Mouse (Mus musculus) midbrain, embryonic 11.5 days (tissue): ENCODE results near the gene Colgalt1. TPM values are rescaled to one million over a fixed set of nuclear protein-coding genes. Genes with fewer than 3 reads are reported as not detected.

Experiments
- ATAC-seq: fragments of 200-750 bp; cut with Nextera tagmentation; 2 replicates; pipeline ENCODE4 v1.8.0; 2017; ENCODE audit warnings: moderate TSS enrichment, moderate library complexity; ENCODE audit not compliant: low FRiP score
- DNase-seq: peaks from one replicate; pipeline ENCODE4 v3.0.0; 2015; ENCODE audit warnings: low spot score; ENCODE audit errors: missing footprints
- H3K27ac ChIP-seq: fragments of 300-500 bp; sonication (generic); 2 replicates; pipeline ENCODE4 v1.5.1; 2014; ENCODE audit warnings: low read depth, low read length
- H3K27me3 ChIP-seq: fragments of 300-500 bp; sonication (generic); 2 replicates; pipeline ENCODE4 v1.6.1; 2014; ENCODE audit warnings: mild to moderate bottlenecking, low read length, moderate library complexity, mixed read lengths; ENCODE audit not compliant: control insufficient read depth, insufficient read depth
- H3K36me3 ChIP-seq: fragments of 300-500 bp; sonication (generic); 2 replicates; pipeline ENCODE4 v1.6.1; 2014; ENCODE audit warnings: mild to moderate bottlenecking, low read length, moderate library complexity, mixed read lengths; ENCODE audit not compliant: control insufficient read depth, insufficient read depth
- H3K4me1 ChIP-seq: fragments of 300-500 bp; sonication (generic); 2 replicates; pipeline ENCODE4 v1.6.1; 2014; ENCODE audit warnings: low read length; ENCODE audit not compliant: control insufficient read depth, insufficient read depth
- H3K4me2 ChIP-seq: fragments of 300-500 bp; sonication (generic); 2 replicates; pipeline ENCODE4 v1.6.1; 2014; ENCODE audit warnings: mild to moderate bottlenecking, moderate library complexity
- H3K4me3 ChIP-seq: fragments of 300-500 bp; sonication (generic); 2 replicates; pipeline ENCODE4 v1.5.1; 2014; ENCODE audit warnings: low read depth, low read length
- H3K9ac ChIP-seq: fragments of 300-500 bp; sonication (generic); 2 replicates; pipeline ENCODE4 v1.6.1; 2014; ENCODE audit warnings: low read length
- H3K9me3 ChIP-seq: fragments of 300-500 bp; sonication (generic); 2 replicates; pipeline ENCODE4 v1.6.1; 2016; ENCODE audit warnings: low read length; ENCODE audit not compliant: control insufficient read depth
- WGBS: fragments of 180-500 bp; shearing (Covaris S2); extraction: QIAGEN DNeasy Blood & Tissue Kit; methylation state at CpG from one replicate; pipeline ENCODE4 v1.1.7; 2014; 5-methylcytosine and 5-hydroxymethylcytosine counted together
- polyA plus RNA-seq: library from polyadenylated mRNA; unstranded; fragments of >200 nt; fragmentation: Nextera tagmentation; extraction: Ambion mirVana; gene quantifications from 2 replicates; pipeline ENCODE4 v1.2.1, GENCODE M21; 2014

The Colgalt1 gene
- polyA plus RNA-seq, 1 experiment from 2014 or later: 42.8 TPM

DNA sequence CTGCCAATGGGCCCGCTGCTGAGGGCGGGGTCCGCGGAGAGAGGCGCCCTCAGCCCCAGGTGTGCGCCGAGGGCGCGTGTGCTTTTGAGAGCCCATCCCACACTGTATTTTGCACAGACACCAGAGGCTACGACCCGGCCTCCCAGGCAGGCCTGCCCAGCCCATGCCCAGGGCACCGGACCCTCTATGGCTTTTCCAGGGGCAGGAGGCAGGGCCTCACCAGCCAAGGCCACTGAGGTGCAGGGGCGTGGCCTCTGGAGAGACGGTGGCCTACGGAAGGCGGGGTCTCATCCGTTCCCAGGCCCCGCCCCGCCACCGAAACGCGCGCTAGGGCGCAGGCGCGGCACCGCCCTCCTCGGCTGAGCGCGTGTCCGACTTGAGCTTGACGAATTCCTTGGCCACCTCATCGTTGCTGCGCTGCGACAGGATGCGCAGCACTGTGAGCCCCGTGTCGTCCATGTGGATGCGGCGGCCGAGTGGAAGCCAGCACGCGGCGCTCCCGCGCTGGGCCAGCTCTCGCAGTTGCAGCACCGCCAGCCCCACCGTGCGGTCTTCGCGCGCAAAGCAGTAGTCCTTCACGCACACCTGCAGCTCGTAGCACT is 18.4 kb downstream of the Colgalt1 start:
- peak; percentile 91 for ATAC-seq
- Histone ChIP-seq H3K27ac (no peak overlapping the region), H3K9me3 (peaks cover 6% of the 10 kb centered on the region; the same call in 1 of the 2 replicates), H3K9ac (peak overlapping the region; percentile 74), H3K4me2 (peak overlapping the region; percentile 91), H3K36me3 (peaks cover 4% of the 10 kb centered on the region), H3K4me1 (peaks cover 11% of the 10 kb centered on the region), H3K27me3 (peaks cover 31% of the 10 kb centered on the region), H3K4me3 (peak overlapping the region; percentile 43)
- DNase-seq: peak; percentile 99
- WGBS: under 1% methylated on average over 55 of the region's 55 CpGs

GRCm38 (mm10) chr8:71629781-71630212 is 19.0 kb downstream of the Colgalt1 start:
- H3K4me1 ChIP-seq: peaks cover 11% of the 10 kb centered on the region
- H3K4me3 ChIP-seq: peak overlapping the region; percentile 43
- no peaks in the 10 kb centered on the region; the same call in 1 of the 2 replicates for H3K36me3 ChIP-seq
- peaks cover 6% of the 10 kb centered on the region; the same call in 1 of the 2 replicates for H3K9me3 ChIP-seq
- 4% methylated on average over 25 of the region's 25 CpGs for WGBS
- peak overlapping the region; percentile 91 for H3K4me2 ChIP-seq
- no peak overlapping the region for H3K27ac ChIP-seq
- DNase-seq (no peak), ATAC-seq (peak; percentile 45)
- peak overlapping the region; percentile 47 for H3K9ac ChIP-seq
- peaks cover 32% of the 10 kb centered on the region for H3K27me3 ChIP-seq

- Histone ChIP-seq H3K36me3 (no peaks in the 10 kb centered on the region), H3K27ac (no peak overlapping the region), H3K4me1 (peaks cover 11% of the 10 kb centered on the region), H3K4me3 (no peak overlapping the region), H3K9ac (no peak overlapping the region), H3K9me3 (peaks cover 6% of the 10 kb centered on the region; the same call in 1 of the 2 replicates), H3K4me2 (no peak overlapping the region), H3K27me3 (peaks cover 36% of the 10 kb centered on the region)
- ATAC-seq (no peak), DNase-seq (no peak)
- 92% methylated on average over 6 of the region's 6 CpGs for WGBS
Observed at GRCm38 (mm10) chr8:71630761-71631160, 20.0 kb downstream of the Colgalt1 start.

GRCm38 (mm10) chr8:71631897-71632296 is 21.1 kb downstream of the Colgalt1 start:
- H3K4me1 ChIP-seq: peaks cover 11% of the 10 kb centered on the region
- H3K27me3 ChIP-seq: peaks cover 36% of the 10 kb centered on the region
- 63% methylated on average over 2 of the region's 2 CpGs for WGBS

DNA sequence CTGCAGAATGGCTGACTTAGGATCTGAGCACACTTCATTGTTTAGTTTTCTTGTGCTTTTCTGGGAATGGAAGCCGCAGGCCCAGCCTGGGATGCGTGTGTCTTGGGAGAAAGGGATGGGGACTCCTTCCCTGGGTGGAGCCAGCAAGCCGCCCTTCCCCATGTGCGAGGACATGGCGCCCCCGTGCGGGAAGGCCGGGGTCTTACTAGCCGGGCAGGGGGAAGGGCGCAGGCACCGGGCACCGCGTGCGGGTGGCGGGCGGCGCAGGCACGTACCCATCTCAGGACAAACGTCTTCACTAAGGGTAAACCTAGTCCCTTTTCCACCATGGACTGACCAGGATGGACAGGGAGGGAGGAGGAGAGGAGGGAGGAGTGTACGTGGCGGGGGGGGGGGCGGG is 22.4 kb downstream of the Colgalt1 start:
- H3K4me1 ChIP-seq: peaks cover 11% of the 10 kb centered on the region
- H3K27ac ChIP-seq: no peak overlapping the region
- WGBS: 7% methylated on average over 18 of the region's 22 CpGs
- H3K9me3 ChIP-seq: peaks cover 6% of the 10 kb centered on the region; the same call in 1 of the 2 replicates
- no peak overlapping the region for H3K9ac ChIP-seq
- no peak overlapping the region for H3K4me3 ChIP-seq
- no peak overlapping the region for H3K4me2 ChIP-seq
- no peaks in the 10 kb centered on the region for H3K36me3 ChIP-seq
- H3K27me3 ChIP-seq: peaks cover 36% of the 10 kb centered on the region
- no peak for ATAC-seq
- peak; percentile 88 for DNase-seq

More at GRCm38 (mm10) chr8:71631897-71632296, 21.1 kb downstream of the Colgalt1 start:
- no peak overlapping the region for H3K27ac ChIP-seq
- peaks cover 6% of the 10 kb centered on the region; the same call in 1 of the 2 replicates for H3K9me3 ChIP-seq
- H3K9ac ChIP-seq: no peak overlapping the region
- no peak for DNase-seq
- no peaks in the 10 kb centered on the region for H3K36me3 ChIP-seq
- no peak for ATAC-seq
- H3K4me2 ChIP-seq: no peak overlapping the region
- H3K4me3 ChIP-seq: no peak overlapping the region

- ATAC-seq (peak; percentile 57), DNase-seq (peak; percentile 93)
- H3K9me3 ChIP-seq: peaks cover 6% of the 10 kb centered on the region; the same call in 1 of the 2 replicates
- peaks cover 36% of the 10 kb centered on the region for H3K27me3 ChIP-seq
- no peak overlapping the region for H3K4me3 ChIP-seq
- WGBS: 3% methylated on average over 26 of the region's 26 CpGs
- no peak overlapping the region; the same call in 1 of the 2 replicates for H3K27ac ChIP-seq
- H3K36me3 ChIP-seq: no peaks in the 10 kb centered on the region
- peak overlapping the region; percentile 34 for H3K4me2 ChIP-seq
- H3K9ac ChIP-seq: peak overlapping the region; percentile 33; the same call in 1 of the 2 replicates
- peaks cover 7% of the 10 kb centered on the region for H3K4me1 ChIP-seq
Observed at GRCm38 (mm10) chr8:71633981-71634667, 23.3 kb downstream of the Colgalt1 start.

DNA sequence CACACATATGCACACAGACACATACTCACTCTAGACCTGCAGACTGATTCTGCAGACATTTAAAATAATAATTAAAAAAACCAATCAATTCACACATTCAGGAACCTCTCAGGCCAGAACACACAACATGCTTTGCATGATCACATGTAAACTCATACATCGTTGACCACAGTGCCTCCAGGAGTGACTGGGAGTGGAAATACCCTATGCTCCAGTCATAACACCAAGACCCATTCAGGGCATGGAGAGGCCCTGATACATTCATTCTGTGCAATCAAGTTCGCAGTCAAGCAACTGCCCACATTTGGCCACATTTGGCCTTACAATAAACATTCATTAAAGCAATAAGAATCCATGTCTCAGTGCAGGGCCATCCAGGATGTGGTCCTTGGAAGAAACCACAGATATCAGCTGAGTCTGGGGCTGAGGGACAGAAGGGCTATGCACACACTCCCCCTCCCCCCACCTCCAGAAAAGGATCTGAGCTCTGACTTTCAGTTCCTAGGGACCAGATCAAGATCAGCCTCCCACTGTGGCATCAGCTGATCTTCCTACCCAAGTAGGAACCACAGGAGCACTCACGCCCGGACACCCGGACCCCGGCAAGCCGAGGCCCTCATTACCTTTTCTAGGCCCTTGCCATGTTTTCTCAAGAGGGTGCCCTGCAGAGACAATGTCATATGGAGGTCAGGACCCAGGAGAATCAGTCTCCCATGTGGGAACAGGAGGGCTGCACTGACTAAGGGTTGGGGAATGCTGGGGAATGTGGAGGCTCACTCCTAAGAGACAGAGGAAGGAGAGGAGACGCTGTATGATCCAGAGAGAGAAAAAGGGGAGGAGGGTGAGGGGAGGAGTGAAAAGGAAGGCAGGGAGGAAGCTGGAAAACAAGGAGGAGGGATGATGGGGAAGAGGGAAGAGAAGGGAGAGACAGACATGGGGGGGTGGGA is 26.6 kb downstream of the Colgalt1 start:
- 60% methylated on average over 8 of the region's 8 CpGs for WGBS

DNA sequence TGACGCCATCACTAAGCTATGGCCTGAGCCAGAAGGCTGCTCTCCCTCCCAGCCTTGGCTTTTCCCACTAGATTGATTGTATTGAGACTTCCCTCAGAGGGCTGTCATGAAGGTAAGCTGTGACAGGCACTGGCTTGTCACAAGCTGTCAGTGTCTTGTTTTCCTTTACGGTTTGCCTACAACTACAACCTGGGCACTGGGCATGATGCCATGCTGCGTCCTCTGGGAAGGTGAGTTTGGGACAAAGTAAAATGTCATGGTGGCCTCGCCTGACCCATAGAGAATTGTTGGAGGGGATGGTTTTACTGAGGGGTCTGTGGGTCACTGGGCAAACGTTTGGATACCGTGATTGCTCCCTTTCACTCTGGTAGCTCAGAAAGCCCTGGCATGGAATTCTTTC is 27.5 kb downstream of the Colgalt1 start:
- ATAC-seq: no peak
- 72% methylated on average over 6 of the region's 6 CpGs for WGBS

More for the DNA sequence above, 26.6 kb downstream of the Colgalt1 start:
- peaks cover 18% of the 10 kb centered on the region; the same call in 1 of the 2 replicates for H3K27me3 ChIP-seq
- no peaks in the 10 kb centered on the region for H3K36me3 ChIP-seq
- no peaks in the 10 kb centered on the region for H3K4me1 ChIP-seq
- no peak overlapping the region for H3K4me2 ChIP-seq
- H3K9ac ChIP-seq: no peak overlapping the region
- H3K9me3 ChIP-seq: peaks cover 6% of the 10 kb centered on the region; the same call in 1 of the 2 replicates
- no peak overlapping the region for H3K4me3 ChIP-seq
- H3K27ac ChIP-seq: no peak overlapping the region
- ATAC-seq (no peak), DNase-seq (no peak)

More for the DNA sequence above, 27.5 kb downstream of the Colgalt1 start:
- Histone ChIP-seq H3K36me3 (no peaks in the 10 kb centered on the region), H3K9me3 (no peaks in the 10 kb centered on the region), H3K4me3 (no peak overlapping the region), H3K4me1 (no peaks in the 10 kb centered on the region), H3K9ac (no peak overlapping the region), H3K27me3 (peaks cover 13% of the 10 kb centered on the region; the same call in 1 of the 2 replicates), H3K4me2 (no peak overlapping the region), H3K27ac (no peak overlapping the region)
- no peak for DNase-seq
